In the genomic region with DNA sequence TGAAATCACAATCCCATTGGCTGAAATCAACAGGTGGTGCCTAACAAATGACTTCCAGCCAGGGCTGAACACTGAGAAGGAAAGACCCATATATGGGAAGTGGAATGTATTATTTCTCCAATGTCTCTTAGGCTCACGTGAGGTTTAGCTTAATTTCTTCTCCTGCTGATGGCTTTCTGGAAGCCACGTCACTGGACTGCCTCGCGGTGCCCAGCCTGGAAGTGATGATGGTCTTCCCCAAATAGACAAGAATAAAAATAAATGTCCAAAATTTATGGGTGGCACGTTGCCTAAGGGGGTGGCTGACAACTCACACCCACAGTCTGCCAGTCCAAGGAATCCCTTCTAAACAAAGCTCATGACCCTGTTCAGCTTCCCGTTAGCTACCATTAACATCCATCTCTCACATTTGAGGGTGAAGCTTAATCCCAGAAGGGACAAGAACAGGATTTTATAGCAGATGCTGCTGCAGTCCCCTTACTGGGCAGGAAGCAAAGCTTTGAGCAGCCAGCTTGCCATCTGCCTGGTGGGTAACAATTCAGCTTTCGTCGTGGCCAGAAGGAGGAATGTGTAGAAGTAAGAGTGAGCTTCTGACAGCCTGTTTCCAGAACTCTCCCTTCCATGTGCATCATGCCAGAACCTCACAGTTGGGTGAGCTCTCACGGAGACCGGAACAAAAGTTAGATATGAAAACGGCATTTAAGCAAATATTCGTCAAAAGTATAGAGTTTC, we compare ENCODE assay signal across 19 mouse cellular contexts.
DNase-seq lines count a peak whose midpoint lies in the region; ATAC-seq lines count a peak whose summit lies in the region.
"Had no signal": no experiment of that assay in that cellular context is flagged by ENCODE, and none has a peak within 500 bp of the region (broad histone marks: within the 10 kb centered on the region; RNA-seq: fewer than 3 reads in every experiment).

No protein-coding gene starts in this region.

- peak; percentile 29 for DNase-seq in layer of hippocampus, adult 11-12 months (ENCODE audit: low spot score)
- no peak for DNase-seq in layer of hippocampus, adult 9-10 months (ENCODE audit: low spot score)
- peak; percentile 66 for DNase-seq in brain, adult 2 months (ENCODE audit: low read depth, low spot score)
- peak; percentile 22 for DNase-seq in brain, embryonic 18.5 days (ENCODE audit: low read depth, low spot score)
- peak; percentile 28 for DNase-seq in right cerebral cortex, postnatal 14 days
- DNase-seq in urinary bladder, postnatal 36 days (ENCODE audit: low spot score in 2 of 2), result no peak
- DNase-seq: adrenal gland, adult 2 months; cerebellum, adult 8-10 months; gastrocnemius, adult 2 months; kidney, adult 9 months; kidney, postnatal 36 days; lung, adult 18-20 months; lung, postnatal 10 days; thymus, postnatal 25 days had no signal

- no peak for ATAC-seq in megakaryocyte, adult 5-6 weeks (ENCODE audit: poor library complexity, severe bottlenecking)
- ATAC-seq: forebrain, embryonic 16.5 days; hindbrain, postnatal 0 days; intestine, embryonic 16.5 days; liver, embryonic 12.5 days had no signal

Comparison
In these comparisons a context has a peak if more than half of its experiments do, and no peak if none do; other contexts are left out.
1. DNase-seq: peak in layer of hippocampus, adult 11-12 months (single experiment), brain, adult 2 months (single experiment), brain, embryonic 18.5 days (single experiment) and right cerebral cortex, postnatal 14 days (single experiment); none in layer of hippocampus, adult 9-10 months (single experiment) and urinary bladder, postnatal 36 days (0 of 2).